Mouse (Mus musculus) kidney, adult 9 months (tissue): ENCODE data around the gene Accs.

Experiments used
- DNase-seq: peaks from one replicate; pipeline ENCODE4 v3.0.0; 2022

Accs gene

DNA sequence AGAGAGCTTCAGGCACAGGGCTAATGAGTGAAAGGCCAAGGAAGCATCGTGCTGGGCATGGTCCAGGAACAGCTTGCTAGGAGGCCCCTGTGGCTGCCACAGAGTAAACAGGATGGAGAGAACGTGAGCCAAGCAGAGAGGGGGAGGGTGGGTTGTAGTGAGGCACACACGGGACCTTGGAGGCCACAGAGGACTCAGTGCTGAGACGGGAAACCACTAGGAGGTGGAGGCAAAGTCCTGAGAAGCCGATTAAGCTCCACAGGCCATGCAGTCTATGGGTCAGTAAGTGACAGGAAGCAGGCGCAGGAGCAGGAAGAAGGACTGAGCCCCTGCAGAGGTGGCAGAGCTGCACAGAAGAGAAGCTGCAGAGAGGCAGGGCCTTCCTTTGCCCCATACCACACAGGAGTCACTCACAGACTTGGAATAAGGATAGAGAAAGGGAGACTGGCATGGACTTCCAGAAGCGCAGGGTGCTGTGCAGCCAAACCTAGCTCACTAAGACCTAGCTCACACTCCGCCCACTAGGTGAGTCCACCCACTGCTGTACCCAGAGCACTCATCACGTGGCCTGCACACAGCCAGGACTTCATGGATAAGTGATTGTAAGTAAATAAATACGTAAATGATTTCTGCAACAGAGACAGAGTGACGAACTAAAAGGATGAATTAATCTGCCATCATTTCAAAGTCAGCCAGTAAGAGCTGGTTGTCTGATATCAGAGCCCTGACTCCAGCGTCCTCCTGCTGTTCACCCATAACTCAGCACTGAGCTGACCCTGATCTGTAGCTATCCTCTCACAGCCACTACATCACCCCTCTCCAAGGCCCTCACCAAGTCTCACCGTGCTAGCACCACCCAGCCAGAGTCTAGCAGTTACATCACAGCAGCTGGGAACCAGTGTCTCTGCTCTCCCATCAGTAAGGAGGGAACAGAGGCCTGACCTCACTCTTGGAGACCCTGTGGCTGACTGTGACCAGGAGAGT is 57.9 kb downstream of the Accs start:
- peak; percentile 92 for DNase-seq

DNA sequence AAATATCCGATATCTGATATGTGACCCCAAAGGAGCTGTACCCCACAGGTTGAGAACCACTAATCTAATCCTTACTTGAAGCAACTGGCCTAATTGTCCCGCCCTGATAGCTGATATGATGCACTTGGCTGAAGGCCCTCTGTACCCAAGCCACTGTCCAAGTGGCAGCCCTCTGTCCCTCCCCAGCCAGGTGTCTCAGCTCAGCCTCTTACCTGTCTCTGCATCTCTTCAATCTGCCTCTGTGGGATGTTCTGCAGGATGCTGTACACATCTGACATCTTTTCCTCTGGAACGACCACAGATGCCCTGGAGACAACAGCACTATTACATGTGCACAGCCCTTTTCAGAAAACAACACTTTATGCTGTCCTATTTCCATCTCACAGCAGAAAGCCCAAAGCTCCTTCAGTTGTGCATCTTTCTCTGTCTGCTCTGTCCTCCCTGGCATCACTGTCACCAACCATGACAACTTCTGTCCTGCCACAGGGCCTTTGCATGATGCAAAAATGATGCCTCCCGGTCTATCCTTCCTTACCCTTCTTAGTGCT is 58.9 kb downstream of the Accs start:
- DNase-seq, result no peak

DNA sequence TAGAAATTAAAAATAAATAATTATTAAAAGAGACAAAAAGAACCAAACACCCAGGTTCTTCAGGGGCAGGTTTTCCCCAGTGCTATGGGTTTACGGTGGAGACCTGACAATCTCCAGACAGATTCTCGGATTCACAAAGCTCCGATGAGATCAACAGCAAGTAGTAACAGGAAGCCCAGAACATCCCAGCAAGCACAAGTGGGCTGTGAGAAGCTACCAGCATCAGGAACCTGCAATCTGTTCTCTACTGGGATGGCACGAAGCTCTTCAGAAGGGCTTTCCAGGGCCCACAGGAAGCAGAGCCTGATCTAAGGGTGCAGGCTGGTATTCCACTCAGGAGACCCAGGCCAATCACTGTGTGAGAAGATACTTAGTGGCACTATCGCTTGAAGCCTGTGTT is 61.2 kb downstream of the Accs start:
- no peak for DNase-seq

DNA sequence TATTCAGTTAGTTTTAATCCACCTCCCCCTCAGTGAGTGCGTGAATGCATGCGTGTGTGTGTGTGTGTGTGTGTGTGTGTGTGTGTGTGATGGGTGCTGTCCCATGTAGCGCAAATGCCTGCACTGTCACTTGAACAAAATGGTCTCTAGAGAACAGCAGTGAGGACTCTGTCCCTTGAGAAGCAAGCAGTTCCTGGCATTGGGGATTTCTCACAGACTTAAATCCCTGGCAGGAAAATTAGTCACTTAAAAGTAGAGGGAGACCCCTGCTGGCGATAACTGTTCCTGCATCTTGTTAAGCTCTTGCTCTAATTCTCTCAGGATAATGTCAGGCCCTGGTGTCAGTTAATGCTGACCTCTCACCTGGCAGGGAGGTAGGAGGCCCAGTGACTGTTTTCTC is 63.6 kb downstream of the Accs start:
- DNase-seq, result peak; percentile 84

DNA sequence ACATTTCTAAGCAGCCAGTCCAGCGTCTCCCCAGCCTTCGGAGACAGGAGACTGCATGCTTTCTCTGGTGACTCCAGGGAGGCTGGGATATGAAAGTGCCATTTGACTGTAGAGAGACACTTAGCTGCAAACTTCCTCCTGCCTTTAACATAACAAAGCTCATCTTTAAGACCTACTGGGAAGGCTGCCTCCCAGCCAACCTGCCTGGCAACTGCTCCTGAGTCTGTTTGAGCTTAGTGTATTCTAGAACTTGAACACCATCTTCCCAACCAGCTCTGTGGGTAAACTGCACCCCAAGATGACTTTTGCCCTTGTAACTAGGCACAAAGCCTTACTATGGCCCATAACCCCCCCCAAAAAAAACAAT is 64.3 kb downstream of the Accs start:
- no peak for DNase-seq

DNA sequence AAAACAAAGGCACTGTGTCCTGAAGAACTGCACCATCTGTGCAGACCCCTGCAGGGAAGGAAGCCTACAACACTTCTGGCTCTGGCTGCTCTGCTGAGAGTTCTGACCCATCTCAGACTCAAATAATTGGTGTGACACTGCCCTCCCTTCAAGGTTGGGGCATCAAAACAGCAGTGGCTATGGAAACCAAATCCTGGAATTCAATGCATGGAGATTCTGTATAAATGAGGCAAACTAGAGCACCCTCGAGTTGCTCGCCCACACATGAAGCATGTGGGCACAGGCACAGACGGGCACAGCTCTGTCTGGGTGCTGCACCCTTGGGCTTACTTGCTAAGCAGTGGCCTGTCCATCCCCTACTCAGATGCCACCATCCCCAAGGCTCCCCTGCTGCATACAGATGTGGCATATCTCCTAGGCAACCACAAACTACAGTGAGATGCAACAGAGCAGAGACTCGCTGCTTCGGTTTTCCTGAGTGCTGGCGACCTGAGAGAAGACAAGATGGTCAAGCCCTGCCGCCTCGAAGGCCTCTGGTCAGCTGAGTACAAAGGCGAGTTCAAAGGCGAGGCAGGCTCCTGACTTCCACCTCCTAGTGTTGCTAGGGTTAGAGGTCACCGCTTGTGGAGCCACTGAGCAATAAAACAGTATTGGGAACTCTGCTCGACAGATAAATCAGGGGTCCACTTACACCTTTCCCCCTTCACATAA is 64.9 kb downstream of the Accs start:
- DNase-seq, result no peak

DNA sequence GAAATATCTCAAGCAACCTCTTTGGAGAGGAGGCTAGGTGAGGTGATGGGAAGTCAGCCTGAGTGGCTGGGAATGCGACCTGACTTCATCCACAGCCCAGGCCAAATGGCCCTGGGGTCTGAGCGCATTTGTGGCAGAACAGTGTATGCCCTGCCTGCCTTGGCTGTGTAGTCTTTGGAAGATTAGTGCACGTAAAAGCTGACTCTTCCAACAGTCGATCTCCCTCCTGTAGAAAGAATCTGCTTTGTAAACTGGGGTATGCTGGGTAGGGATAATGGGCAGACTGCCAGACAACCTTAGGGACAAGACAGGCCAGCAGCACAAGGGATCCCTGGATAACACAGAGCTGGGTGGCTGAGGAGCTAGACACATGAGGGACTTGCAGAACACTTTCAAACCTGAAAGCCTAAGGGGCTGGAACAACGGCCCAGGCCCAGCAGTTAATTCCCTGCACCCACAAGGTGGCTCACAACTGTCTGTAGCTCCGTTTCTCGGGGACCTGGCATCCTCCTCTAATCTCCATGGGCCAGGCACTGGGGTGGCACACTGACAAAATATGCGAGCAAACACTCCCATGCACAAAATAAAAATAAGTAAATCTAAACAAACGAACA is 65.7 kb downstream of the Accs start:
- no peak for DNase-seq
